Mouse (Mus musculus) lung, adult 2 months (tissue): ENCODE data around the gene Glp2r. TPM values are rescaled to one million over a fixed set of nuclear protein-coding genes. Genes with fewer than 3 reads are reported as not detected.

ENCODE experiments used
- DNase-seq: peaks from one replicate; pipeline ENCODE4 v3.0.0; 2022
- H3K4me1 ChIP-seq: fragments of 200-500 bp; 2 replicates; pipeline ENCODE4 v1.6.1; 2011; ENCODE audit warnings: low read length; ENCODE audit not compliant: control insufficient read depth, insufficient read depth
- H3K4me3 ChIP-seq: fragments of 200-500 bp; replicated peaks from 2 replicates; pipeline ENCODE3; 2011; ENCODE audit warnings: low read depth, mild to moderate bottlenecking, control low read depth, low read length; ENCODE audit errors: extremely low read depth
- CTCF ChIP-seq: fragments of 200-500 bp; IDR thresholded peaks from 2 replicates; pipeline ENCODE4 v1.5.1; 2011; ENCODE audit warnings: mild to moderate bottlenecking, low read length, control low read depth; ENCODE audit not compliant: insufficient read depth
- POLR2A ChIP-seq: fragments of 200-500 bp; IDR thresholded peaks from 2 replicates; pipeline ENCODE4 v1.6.1; 2011; ENCODE audit warnings: low read depth, mild to moderate bottlenecking, control low read depth, low read length, borderline replicate concordance; ENCODE audit errors: extremely low read depth
- WGBS: fragments of 180-500 bp; shearing (Covaris S2); methylation state at CpG from one replicate; pipeline ENCODE4 v1.1.7; 2018; 5-methylcytosine and 5-hydroxymethylcytosine counted together
- polyA plus RNA-seq: library from polyadenylated mRNA; depleted of rRNA; stranded (reverse); fragments of >200 nt; gene quantifications from 2 replicates; pipeline ENCODE4 v1.2.3, GENCODE M21; 2012

Gene Glp2r
- polyA plus RNA-seq, 1 experiment: not detected

DNA sequence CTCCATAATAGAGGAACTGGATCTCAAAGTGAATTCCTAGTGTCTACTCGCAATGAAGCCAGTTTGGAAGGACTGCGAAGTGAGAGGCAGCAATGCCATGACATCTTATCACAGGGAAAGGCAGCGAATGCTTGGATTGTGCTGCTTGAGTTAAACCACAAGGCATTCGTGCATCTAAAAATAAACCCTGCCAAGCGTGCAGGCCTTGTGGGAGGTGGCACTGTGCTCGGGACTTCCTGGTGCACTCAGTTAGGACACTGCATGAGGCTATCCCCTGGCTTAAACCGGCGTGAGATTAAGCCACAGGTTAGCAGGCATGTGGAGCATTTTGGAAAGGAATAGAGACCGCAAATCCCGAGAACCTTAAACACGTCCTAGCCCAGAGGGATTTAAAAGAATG lies 19.2 kb upstream of the Glp2r start:
- TF ChIP-seq POLR2A (no peak), CTCF (no peak)
- H3K4me3 ChIP-seq: no peak overlapping the region
- 57% methylated on average over 11 of the region's 11 CpGs for WGBS
- no peaks in the 10 kb centered on the region for H3K4me1 ChIP-seq
- DNase-seq: no peak

DNA sequence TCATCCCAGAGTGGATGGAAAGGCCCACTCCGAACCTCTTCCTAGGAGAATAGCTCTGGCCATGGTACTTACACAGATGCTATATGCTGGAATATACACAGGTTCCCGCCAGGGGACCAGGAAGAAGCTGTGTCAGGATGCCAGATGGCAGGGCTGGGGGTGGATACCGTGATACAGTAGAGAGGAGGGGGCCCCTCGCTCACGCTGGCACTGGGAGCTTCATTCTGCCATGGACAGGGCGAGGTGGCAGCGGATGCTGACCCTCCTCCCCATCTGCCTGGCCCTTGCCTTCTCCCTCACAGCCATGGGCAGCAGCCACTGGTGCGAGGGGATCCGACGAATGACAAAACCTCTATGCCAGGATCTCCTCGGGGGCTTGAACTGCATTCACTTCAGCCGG lies 3.4 kb upstream of the Glp2r start, which contains the start of gene Gsg1l2:
Gene Gsg1l2, plus strand, starts transcription at position 230 of the 400 bp plus-strand sequence.
- DNase-seq: no peak
- H3K4me3 ChIP-seq: no peak within 1 kb of the TSS
- TF ChIP-seq POLR2A (no peak), CTCF (no peak)
- 83% methylated on average over 12 of the region's 12 CpGs for WGBS
- H3K4me1 ChIP-seq: no peaks in the 10 kb centered on the region

DNA sequence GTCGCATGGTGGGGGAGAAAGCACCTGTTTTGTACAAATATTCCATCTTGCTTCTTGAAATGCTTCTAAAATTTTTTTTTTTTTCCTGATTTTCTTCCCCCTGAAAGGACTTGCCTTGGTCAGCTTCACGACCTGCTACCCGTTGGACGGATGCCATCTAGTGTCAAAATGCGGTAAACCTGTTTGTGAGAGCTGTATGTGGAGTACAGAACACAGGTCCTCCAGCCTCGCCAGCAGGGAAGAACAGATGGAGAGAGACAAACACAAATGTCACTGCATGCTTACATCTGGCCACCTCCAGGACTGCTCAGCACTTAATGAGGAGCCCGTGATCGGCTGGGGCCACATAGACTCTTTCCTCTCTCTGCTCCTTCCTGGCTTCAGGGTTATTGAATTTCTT lies 1.6 kb upstream of the Glp2r start:
- Histone ChIP-seq H3K4me3 (no peak overlapping the region), H3K4me1 (no peaks in the 10 kb centered on the region)
- TF ChIP-seq CTCF: no peak
- TF ChIP-seq POLR2A: no peak
- WGBS: 17% methylated on average over 8 of the region's 8 CpGs
- DNase-seq: no peak

DNA sequence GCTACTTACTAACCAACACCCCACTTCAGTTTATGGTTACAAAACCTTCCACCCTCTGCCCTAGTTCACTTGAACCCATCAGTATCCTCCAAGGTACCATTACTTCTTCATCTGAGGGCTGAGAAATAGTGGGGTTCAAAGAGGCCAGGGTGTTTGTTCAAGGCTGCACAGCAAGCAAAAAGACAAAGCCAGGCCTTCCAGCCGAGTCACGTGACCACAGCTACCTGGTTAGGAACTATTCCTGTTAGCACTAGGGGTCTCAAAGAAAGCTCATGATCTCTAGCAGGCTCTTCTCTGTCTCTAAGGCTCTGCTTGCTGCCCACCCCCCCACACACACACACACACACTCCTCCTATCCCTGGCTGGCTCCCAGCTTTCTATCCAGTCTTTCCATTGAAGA lies 738 bp upstream of the Glp2r start:
- TF ChIP-seq CTCF: no peak
- TF ChIP-seq POLR2A: no peak
- Histone ChIP-seq H3K4me3 (no peak overlapping the region), H3K4me1 (no peaks in the 10 kb centered on the region)
- DNase-seq: no peak
- WGBS: 71% methylated on average over 2 of the region's 2 CpGs

DNA sequence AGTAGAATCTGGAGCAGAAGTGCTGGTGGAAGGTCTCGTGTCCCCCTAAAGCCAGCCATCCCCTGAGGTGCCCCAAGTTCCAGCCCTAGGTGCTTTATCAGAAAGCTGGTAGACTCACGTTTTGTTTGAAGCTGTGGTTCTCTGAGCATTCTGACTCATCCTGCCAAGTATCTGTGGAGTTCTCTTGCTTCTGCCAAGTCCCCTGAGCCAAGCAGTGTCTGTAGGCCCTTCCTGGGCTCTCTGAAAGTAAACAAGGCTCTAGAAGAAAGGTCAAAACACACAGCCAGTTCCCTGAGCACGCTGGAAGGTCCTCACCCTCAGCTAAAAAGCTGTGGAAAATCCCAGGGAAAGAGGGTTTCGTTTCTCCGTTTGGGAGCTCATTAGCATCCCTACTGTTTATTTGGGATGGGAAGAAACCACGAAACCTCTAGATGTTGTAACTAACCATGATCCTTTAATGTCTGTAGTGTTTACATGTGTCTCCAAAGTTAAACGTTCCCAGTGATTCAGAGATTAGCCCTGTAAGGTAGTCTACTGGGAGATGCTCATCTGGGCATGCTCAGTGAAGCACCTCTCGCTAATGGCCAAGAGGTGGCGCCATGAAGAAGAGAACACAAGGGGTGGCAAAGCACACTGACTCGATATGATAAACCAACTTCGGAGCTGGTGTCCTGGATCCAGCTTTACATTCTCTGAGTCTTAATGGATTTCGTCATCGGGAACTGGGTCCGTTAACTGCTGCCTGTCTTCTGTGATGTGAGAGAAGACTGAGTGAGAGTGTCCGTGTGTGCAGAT lies 13.4 kb downstream of the Glp2r start:
- WGBS: 57% methylated on average over 15 of the region's 15 CpGs
- TF ChIP-seq POLR2A (no peak), CTCF (no peak; the same call in 1 of the 2 replicates)
- DNase-seq: no peak
- Histone ChIP-seq H3K4me1 (no peaks in the 10 kb centered on the region), H3K4me3 (no peak overlapping the region)

DNA sequence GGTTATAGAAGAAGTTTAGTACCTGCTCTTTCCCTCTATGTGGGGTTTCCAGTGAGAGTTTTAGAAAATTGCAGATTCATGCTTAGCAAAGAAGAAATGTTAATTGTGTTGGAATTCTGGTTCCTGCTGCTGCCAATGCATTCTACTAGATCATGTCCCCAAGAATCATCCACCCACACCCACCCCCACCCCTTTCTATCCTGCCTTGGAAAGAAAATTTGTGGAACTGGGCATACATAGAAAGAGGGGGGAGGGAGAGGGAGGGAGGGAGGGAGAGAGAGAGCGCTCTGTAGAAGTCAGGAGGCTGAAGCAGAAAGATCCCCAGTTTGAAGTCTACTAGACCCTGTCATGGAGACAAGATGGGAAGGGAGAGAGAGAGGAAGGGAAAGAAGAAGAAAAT lies 14.7 kb downstream of the Glp2r start:
- H3K4me1 ChIP-seq: no peaks in the 10 kb centered on the region
- DNase-seq: no peak
- no peak overlapping the region for H3K4me3 ChIP-seq
- TF ChIP-seq POLR2A (no peak), CTCF (no peak)
- 100% methylated on average over 1 of the region's 1 CpGs for WGBS

DNA sequence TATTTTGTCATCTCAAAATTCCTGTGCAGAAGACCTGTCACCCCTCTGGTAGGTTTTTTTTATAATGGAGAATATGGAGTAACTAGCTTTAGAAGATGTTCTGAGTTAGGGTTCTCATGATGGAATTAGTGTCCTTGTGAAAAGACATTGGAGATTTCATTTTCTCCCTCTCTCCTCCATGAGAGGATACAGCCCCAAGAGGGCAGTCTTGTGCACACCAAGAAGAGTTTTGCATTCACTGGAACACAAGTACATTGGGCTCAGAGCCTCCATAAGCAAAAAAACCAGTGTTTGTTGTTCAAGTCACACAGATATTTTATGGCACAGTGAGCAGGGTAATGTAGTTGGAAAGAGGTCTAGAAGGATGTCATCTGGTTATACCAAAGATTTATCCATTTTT lies 29.4 kb downstream of the Glp2r start:
- no peaks in the 10 kb centered on the region for H3K4me1 ChIP-seq
- DNase-seq: no peak
- TF ChIP-seq POLR2A (no peak), CTCF (no peak)
- no peak overlapping the region for H3K4me3 ChIP-seq

DNA sequence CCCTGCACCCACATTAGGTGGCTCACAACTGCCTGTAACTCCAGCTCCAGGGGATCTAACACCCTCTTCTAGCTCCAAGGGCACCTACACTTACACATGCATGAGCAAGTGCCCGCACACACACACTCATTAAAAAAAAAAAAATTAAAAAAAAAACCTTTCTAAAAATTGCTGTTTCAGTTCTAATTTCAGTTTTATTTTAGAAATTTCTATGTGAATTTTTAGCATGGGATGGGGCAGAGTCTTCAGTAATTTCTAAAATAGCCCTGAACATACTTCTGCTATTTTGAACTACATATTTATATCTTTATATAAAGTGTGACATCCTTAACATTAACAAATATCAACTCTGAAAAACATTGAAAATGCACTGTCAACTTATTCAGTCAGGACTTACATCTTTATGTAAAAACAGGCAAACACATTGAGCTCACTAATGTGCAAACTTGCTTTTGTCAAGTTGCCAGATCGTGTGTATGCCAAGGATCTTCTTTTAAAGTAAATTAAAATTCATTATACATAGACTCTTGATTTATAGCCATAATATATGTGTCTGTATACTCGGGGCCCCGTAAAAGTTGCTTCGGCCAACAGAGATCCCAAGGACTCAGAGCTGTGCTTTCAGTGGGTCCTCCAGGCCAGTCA lies 32.0 kb downstream of the Glp2r start:
- H3K4me3 ChIP-seq: no peak overlapping the region
- DNase-seq: no peak
- WGBS: 73% methylated on average over 5 of the region's 5 CpGs
- TF ChIP-seq CTCF (no peak), POLR2A (no peak)
- no peaks in the 10 kb centered on the region for H3K4me1 ChIP-seq

DNA sequence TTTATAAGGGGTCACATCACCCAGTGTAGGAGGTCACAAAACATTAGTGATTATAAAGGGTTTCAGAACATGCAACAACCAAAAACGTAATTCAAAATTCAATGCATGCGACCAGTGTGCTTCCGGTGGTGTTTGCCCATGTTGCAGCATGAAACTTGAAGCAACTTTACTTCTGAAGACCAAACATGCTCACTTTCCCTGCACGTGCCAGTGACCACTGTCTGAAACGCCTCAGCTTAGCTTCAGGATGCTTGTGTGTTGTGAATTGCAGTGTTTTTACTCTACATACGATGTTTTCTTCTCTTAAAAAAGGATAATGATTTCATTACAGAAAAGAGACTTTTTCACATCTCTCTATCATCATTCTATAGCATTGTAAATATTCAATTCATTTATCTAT lies 32.6 kb downstream of the Glp2r start:
- no peak overlapping the region for H3K4me3 ChIP-seq

DNA sequence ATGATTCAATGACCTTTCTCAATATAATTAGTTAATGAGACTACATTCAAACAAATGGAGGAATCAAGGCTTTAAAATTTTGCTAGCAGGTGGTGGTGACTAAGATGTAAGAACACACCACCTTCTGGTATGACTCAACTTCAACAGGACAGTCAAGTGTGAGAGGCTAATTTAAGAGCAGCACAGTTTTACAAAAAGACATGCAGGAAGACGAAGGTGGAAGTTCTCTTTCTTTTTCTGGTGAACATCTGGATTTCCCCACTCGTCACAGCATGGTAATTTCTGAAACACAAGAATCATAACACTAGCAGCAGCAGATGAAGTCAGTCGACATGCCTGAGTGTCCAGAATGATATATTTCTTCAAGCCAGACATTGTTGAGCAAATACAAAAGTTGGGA lies 36.4 kb downstream of the Glp2r start:
- DNase-seq: no peak
- 62% methylated on average over 3 of the region's 3 CpGs for WGBS
- TF ChIP-seq POLR2A: no peak
- TF ChIP-seq CTCF: no peak

More for the DNA sequence above, 32.6 kb downstream of the Glp2r start:
- TF ChIP-seq POLR2A: no peak
- TF ChIP-seq CTCF: no peak
- WGBS: 83% methylated on average over 6 of the region's 6 CpGs
- H3K4me1 ChIP-seq: no peaks in the 10 kb centered on the region
- DNase-seq: no peak

More for the DNA sequence above, 36.4 kb downstream of the Glp2r start:
- no peaks in the 10 kb centered on the region for H3K4me1 ChIP-seq
- no peak overlapping the region for H3K4me3 ChIP-seq
